Mouse (Mus musculus): Measurements from ENCODE around the gene Sytl3. TPM values are rescaled to one million over a fixed set of nuclear protein-coding genes. Genes with fewer than 3 reads are reported as not detected.
A peak's percentile ranks its signal among the peaks of the same experiment; 100 is the strongest.

Sytl3 gene
- total and polyA plus RNA-seq, 2 experiments from 2014 or later, result 0.42 to 0.79 TPM

- Histone ChIP-seq H3K4me3 (ENCODE audit: low read length) (no peak overlapping the region), H3K36me3 (ENCODE audit: insufficient read depth, low read length) (no peaks in the 10 kb centered on the region), H3K27me3 (ENCODE audit: insufficient read depth, low read length) (no peaks in the 10 kb centered on the region), H3K9me3 (ENCODE audit: low read length) (no peaks in the 10 kb centered on the region), H3K4me2 (ENCODE audit: low read depth, low read length) (no peak overlapping the region), H3K9ac (replicated peaks; ENCODE audit: low read length) (no peak overlapping the region), H3K4me1 (ENCODE audit: insufficient read depth, low read length) (peaks cover 14% of the 10 kb centered on the region; the same call in 1 of the 2 replicates), H3K27ac (no peak overlapping the region)
- DNase-seq (ENCODE audit: low spot score), result no peak
- WGBS, result 57% methylated on average over 6 of the region's 6 CpGs
- TF ChIP-seq CTCF (IDR thresholded peaks at IDR 0.05; ENCODE audit: low read depth), result no peak
- ATAC-seq, result no peak
Observed at GRCm38 (mm10) chr17:6776123-6776522, 117.2 kb downstream of the Sytl3 start.

GRCm38 (mm10) chr17:6776576-6776975, 117.7 kb downstream of the Sytl3 start:
- ATAC-seq (no peak), DNase-seq (ENCODE audit: low spot score) (no peak)
- no peak for TF ChIP-seq CTCF (IDR thresholded peaks at IDR 0.05; ENCODE audit: low read depth)
- H3K36me3 ChIP-seq (ENCODE audit: insufficient read depth, low read length), result no peaks in the 10 kb centered on the region
- H3K4me2 ChIP-seq (ENCODE audit: low read depth, low read length), result no peak overlapping the region
- H3K4me3 ChIP-seq (ENCODE audit: low read length), result no peak overlapping the region
- no peaks in the 10 kb centered on the region for H3K9me3 ChIP-seq (ENCODE audit: low read length)
- no peaks in the 10 kb centered on the region for H3K27me3 ChIP-seq (ENCODE audit: insufficient read depth, low read length)
- peaks cover 14% of the 10 kb centered on the region; the same call in 1 of the 2 replicates for H3K4me1 ChIP-seq (ENCODE audit: insufficient read depth, low read length)
- H3K27ac ChIP-seq, result no peak overlapping the region
- H3K9ac ChIP-seq (replicated peaks; ENCODE audit: low read length), result no peak overlapping the region
- WGBS, result 45% methylated on average over 5 of the region's 5 CpGs

- no peak overlapping the region for H3K9ac ChIP-seq (replicated peaks; ENCODE audit: low read length)
- H3K4me2 ChIP-seq (ENCODE audit: low read depth, low read length), result no peak overlapping the region
- no peaks in the 10 kb centered on the region for H3K36me3 ChIP-seq (ENCODE audit: insufficient read depth, low read length)
- H3K4me3 ChIP-seq (ENCODE audit: low read length), result no peak overlapping the region
- WGBS, result 69% methylated on average over 6 of the region's 6 CpGs
- H3K4me1 ChIP-seq (ENCODE audit: insufficient read depth, low read length), result peaks cover 14% of the 10 kb centered on the region; the same call in 1 of the 2 replicates
- ATAC-seq, result no peak
- H3K27ac ChIP-seq, result no peak overlapping the region
- no peaks in the 10 kb centered on the region for H3K27me3 ChIP-seq (ENCODE audit: insufficient read depth, low read length)
- no peak for DNase-seq (ENCODE audit: low spot score)
- TF ChIP-seq CTCF (IDR thresholded peaks at IDR 0.05; ENCODE audit: low read depth), result no peak
- H3K9me3 ChIP-seq (ENCODE audit: low read length), result no peaks in the 10 kb centered on the region
Observed at GRCm38 (mm10) chr17:6777061-6777460, 118.2 kb downstream of the Sytl3 start.

- ATAC-seq (no peak), DNase-seq (ENCODE audit: low spot score) (no peak)
- TF ChIP-seq CTCF (IDR thresholded peaks at IDR 0.05; ENCODE audit: low read depth), result no peak
- no peak overlapping the region; the same call in 1 of the 2 replicates for H3K4me3 ChIP-seq (ENCODE audit: low read length)
- H3K4me1 ChIP-seq (ENCODE audit: insufficient read depth, low read length), result peaks cover 14% of the 10 kb centered on the region; the same call in 1 of the 2 replicates
- no peak overlapping the region for H3K9ac ChIP-seq (replicated peaks; ENCODE audit: low read length)
- no peaks in the 10 kb centered on the region for H3K9me3 ChIP-seq (ENCODE audit: low read length)
- no peak overlapping the region for H3K27ac ChIP-seq
- no peaks in the 10 kb centered on the region for H3K27me3 ChIP-seq (ENCODE audit: insufficient read depth, low read length)
- H3K4me2 ChIP-seq (ENCODE audit: low read depth, low read length), result no peak overlapping the region; the same call in 1 of the 2 replicates
- H3K36me3 ChIP-seq (ENCODE audit: insufficient read depth, low read length), result no peaks in the 10 kb centered on the region
- WGBS, result 66% methylated on average over 12 of the region's 12 CpGs
Observed at GRCm38 (mm10) chr17:6777629-6778331, 118.9 kb downstream of the Sytl3 start.

- Histone ChIP-seq H3K9ac (replicated peaks; ENCODE audit: low read length) (no peak overlapping the region), H3K9me3 (ENCODE audit: low read length) (no peaks in the 10 kb centered on the region), H3K27me3 (ENCODE audit: insufficient read depth, low read length) (no peaks in the 10 kb centered on the region), H3K4me2 (ENCODE audit: low read depth, low read length) (peak overlapping the region; percentile 97), H3K4me1 (ENCODE audit: insufficient read depth, low read length) (peaks cover 14% of the 10 kb centered on the region; the same call in 1 of the 2 replicates), H3K36me3 (ENCODE audit: insufficient read depth, low read length) (no peaks in the 10 kb centered on the region), H3K27ac (peak overlapping the region; percentile 55; the same call in 1 of the 2 replicates), H3K4me3 (ENCODE audit: low read length) (peak overlapping the region; percentile 26)
- TF ChIP-seq CTCF (IDR thresholded peaks at IDR 0.05; ENCODE audit: low read depth), result peak; percentile 69
- 0% methylated on average over 9 of the region's 9 CpGs for WGBS
- DNase-seq (ENCODE audit: low spot score) (peak; percentile 76), ATAC-seq (no peak)
Observed at GRCm38 (mm10) chr17:6778332-6778683, 119.4 kb downstream of the Sytl3 start.

GRCm38 (mm10) chr17:6778771-6779509, 120.0 kb downstream of the Sytl3 start:
- WGBS, result 5% methylated on average over 23 of the region's 23 CpGs
- ATAC-seq (peak; percentile 66; the same call in 1 of the 2 replicates), DNase-seq (ENCODE audit: low spot score) (peak; percentile 54)
- TF ChIP-seq CTCF (IDR thresholded peaks at IDR 0.05; ENCODE audit: low read depth), result no peak
- H3K9me3 ChIP-seq (ENCODE audit: low read length), result no peaks in the 10 kb centered on the region
- H3K4me2 ChIP-seq (ENCODE audit: low read depth, low read length), result peak overlapping the region; percentile 97
- peak overlapping the region; percentile 55; the same call in 1 of the 2 replicates for H3K27ac ChIP-seq
- H3K36me3 ChIP-seq (ENCODE audit: insufficient read depth, low read length), result no peaks in the 10 kb centered on the region
- H3K4me3 ChIP-seq (ENCODE audit: low read length), result peak overlapping the region; percentile 26
- H3K27me3 ChIP-seq (ENCODE audit: insufficient read depth, low read length), result no peaks in the 10 kb centered on the region
- H3K9ac ChIP-seq (replicated peaks; ENCODE audit: low read length), result peak overlapping the region; percentile 31
- H3K4me1 ChIP-seq (ENCODE audit: insufficient read depth, low read length), result peaks cover 14% of the 10 kb centered on the region; the same call in 1 of the 2 replicates

Measured in hindbrain, postnatal 0 days (tissue).